16 mouse cellular contexts compared by ENCODE assay signal in genomic region chr17:70007607-70008006, GRCm38 (mm10). TPM values are rescaled to one million over a fixed set of nuclear protein-coding genes. Genes with fewer than 3 reads are reported as not detected.
"Had no signal": no experiment of that assay in that cellular context is flagged by ENCODE, and none has a peak within 500 bp of the region (broad histone marks: within the 10 kb centered on the region; RNA-seq: fewer than 3 reads in every experiment).

No protein-coding gene starts in this region.

- H3K27ac ChIP-seq: limb, embryonic 12.5 days; liver, embryonic 13.5 days; lung, embryonic 15.5 days; macrophage; midbrain, embryonic 15.5 days; neural tube, embryonic 12.5 days had no signal

- H3K36me3 ChIP-seq: limb, embryonic 12.5 days; liver, embryonic 13.5 days; lung, embryonic 15.5 days; midbrain, embryonic 15.5 days; neural tube, embryonic 12.5 days had no signal

- ATAC-seq: intestine, postnatal 0 days; liver, postnatal 0 days; midbrain, embryonic 15.5 days had no signal

- DNase-seq: kidney, adult 8-10 months; kidney, postnatal 25 days; liver; liver, embryonic 13.5 days; liver, postnatal 0 days; lung, postnatal 14 days; thymus, postnatal 4 days had no signal

- H3K27me3 ChIP-seq: limb, embryonic 12.5 days; liver, embryonic 13.5 days; lung, embryonic 15.5 days; megakaryocyte, embryonic 14.5 days; midbrain, embryonic 15.5 days; neural tube, embryonic 12.5 days had no signal

- H3K4me3 ChIP-seq: limb, embryonic 12.5 days; liver, embryonic 13.5 days; lung, embryonic 15.5 days; megakaryocyte, embryonic 14.5 days; midbrain, embryonic 15.5 days; neural tube, embryonic 12.5 days had no signal

RNA-seq across cellular contexts. Expression of gene Dlgap1, which starts 38.7 kb away (rescaled TPM):
- total RNA-seq: monocyte, adult 5-6 weeks; neutrophil, adult 5-6 weeks had no signal
- polyA plus RNA-seq: macrophage had no signal
